Mouse (Mus musculus) ovary, adult 2 months (tissue): ENCODE results near the gene Actr1a. TPM values are rescaled to one million over a fixed set of nuclear protein-coding genes. Genes with fewer than 3 reads are reported as not detected.

ENCODE experiments used
- polyA plus RNA-seq: library from polyadenylated mRNA; depleted of rRNA; stranded (reverse); fragments of >200 nt; gene quantifications from 2 replicates; pipeline ENCODE4 v1.2.3, GENCODE M21; 2012; rRNA removed

Actr1a gene
- polyA plus RNA-seq, result 79.7 and 86.6 TPM in 2 replicates

GRCm38 (mm10) chr19:46395109-46396009, at the start of gene Actr1a:
Actr1a (minus strand) TSS chr19:46395748.

DNA sequence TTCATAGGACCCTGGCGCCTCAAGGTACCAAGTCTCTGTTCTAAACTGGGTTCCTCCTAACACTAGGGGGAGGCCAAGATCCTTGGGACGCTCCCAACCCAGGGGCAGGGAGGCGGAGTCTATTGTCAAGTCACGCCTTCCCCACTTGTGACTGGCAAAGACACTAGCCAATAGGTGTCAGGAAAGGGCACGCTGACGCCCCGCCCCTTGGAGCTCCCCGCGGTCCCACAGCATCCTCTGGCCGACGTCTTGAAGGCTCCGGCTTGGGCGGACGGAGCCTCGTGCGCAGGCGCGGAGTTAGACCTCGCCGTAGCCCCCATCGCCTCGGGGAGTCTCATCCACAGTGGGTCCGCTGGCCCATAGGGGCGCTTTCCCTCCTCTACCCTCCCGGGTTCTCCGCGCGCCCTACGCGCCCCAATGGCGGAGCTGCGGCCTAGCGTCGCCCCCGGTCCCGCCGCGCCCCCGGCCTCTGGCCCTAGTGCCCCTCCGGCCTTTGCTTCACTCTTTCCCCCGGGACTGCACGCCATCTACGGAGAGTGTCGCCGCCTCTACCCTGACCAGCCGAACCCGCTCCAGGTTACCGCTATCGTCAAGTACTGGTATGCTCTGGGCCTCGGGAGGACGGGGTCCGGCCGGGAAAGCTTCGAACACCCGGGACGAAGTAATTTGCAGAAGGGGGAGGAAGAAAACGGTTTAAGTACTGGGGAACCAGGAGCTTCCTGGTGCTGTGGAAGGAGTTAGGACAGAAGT, 1.3 kb upstream of the Actr1a start, which contains the start of gene Sufu:
Gene Sufu, plus strand, starts transcription at position 211 of the 750 bp plus-strand sequence.

DNA sequence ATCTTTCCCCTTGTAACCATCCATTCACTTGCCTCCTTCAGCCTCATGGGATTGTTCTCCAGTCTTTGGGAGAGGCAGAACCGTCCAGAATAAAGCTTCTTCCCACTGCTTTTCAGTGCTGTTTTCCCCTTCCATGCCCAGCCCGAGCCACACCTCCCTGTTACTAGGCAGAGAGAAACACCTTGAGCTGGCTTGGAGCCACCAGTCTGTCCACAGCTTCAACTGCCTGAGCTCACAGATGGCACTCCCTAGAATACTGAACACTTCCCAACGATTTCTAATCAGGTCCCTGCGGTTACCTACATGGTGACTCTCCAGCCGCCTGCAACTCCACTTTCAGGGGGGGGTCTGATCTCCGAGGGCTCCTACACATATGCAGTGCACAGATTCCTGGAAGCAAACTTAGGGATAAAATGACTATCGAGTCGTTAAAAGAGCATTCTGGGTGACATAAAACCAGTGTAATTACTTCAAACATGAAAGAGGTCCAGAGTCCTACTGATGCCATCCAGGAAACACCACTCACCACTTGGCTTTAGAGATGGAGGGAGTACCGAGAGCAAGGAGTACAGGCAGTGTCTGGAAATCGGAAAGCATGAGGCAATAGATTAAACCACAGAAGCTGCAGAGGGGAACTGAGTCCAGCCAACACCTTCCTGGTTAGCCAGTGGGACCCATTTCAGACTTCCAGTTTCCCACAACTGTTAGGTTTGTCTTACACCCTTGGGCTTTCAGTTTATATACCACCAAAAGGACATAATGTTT, 45.2 kb downstream of the Actr1a start, which contains the start of gene 2310034G01Rik:
Gene 2310034G01Rik, minus strand, starts transcription at position 135 of the 765 bp plus-strand sequence.

GRCm38 (mm10) chr19:46338331-46338936, 57.1 kb downstream of the Actr1a start, which contains the start of gene Cuedc2:
Cuedc2 (minus strand) TSS chr19:46338702.

GRCm38 (mm10) chr19:46328081-46329030, 67.2 kb downstream of the Actr1a start, which contains the start of gene Fbxl15:
Fbxl15 (plus strand) TSS chr19:46328184.

Other genes with a start within 250 kb of the Actr1a start
- gene Pitx3, start 247.4 kb downstream of the Actr1a start, polyA plus RNA-seq, result 0.11 and 0.16 TPM in 2 replicates
- gene Gbf1, start 243.2 kb downstream of the Actr1a start, polyA plus RNA-seq, result 74.1 and 108 TPM in 2 replicates
- 77.5 and 91.6 TPM in 2 replicates for gene Nfkb2, start 91.4 kb downstream of the Actr1a start, polyA plus RNA-seq
- gene Psd, start 68.6 kb downstream of the Actr1a start, polyA plus RNA-seq, result 127 and 146 TPM in 2 replicates
- gene Fbxl15, start 67.6 kb downstream of the Actr1a start, polyA plus RNA-seq, result 44.4 and 50.7 TPM in 2 replicates
- gene Cuedc2, start 57.0 kb downstream of the Actr1a start, polyA plus RNA-seq, result 86.4 and 109 TPM in 2 replicates
- 54.2 and 72.7 TPM in 2 replicates for gene Mfsd13a, start 54.6 kb downstream of the Actr1a start, polyA plus RNA-seq
- gene 2310034G01Rik, start 45.4 kb downstream of the Actr1a start, polyA plus RNA-seq, result 15.3 and 23.6 TPM in 2 replicates
- gene Sufu, start 1.1 kb upstream of the Actr1a start, polyA plus RNA-seq, result 33.3 and 37.1 TPM in 2 replicates
- gene Trim8, start 106.0 kb upstream of the Actr1a start, polyA plus RNA-seq, result 113 and 125 TPM in 2 replicates
- 17.9 and 22.2 TPM in 2 replicates for gene Arl3, start 177.4 kb upstream of the Actr1a start, polyA plus RNA-seq
- gene Sfxn2, start 177.6 kb upstream of the Actr1a start, polyA plus RNA-seq, result 8.1 and 9.3 TPM in 2 replicates
- 64.5 and 85.6 TPM in 2 replicates for gene Wbp1l, start 203.3 kb upstream of the Actr1a start, polyA plus RNA-seq